Mouse (Mus musculus): ENCODE measurements around the gene Olfr186.
"Not testable (repeated sequence)": the region's sequence is repeated elsewhere in the genome, so short reads cannot be mapped to it uniquely, and the experiment has no call there.

The Olfr186 gene

GRCm38 (mm10) chr16:59030191-59030590 is at the start of gene Olfr186:
Gene Olfr186 (minus strand): TSS chr16:59030291.
- DNase-seq (ENCODE audit: extremely low spot score): no peak

GRCm38 (mm10) chr16:59077905-59078304 is 47.8 kb upstream of the Olfr186 start, which contains the start of gene Olfr190:
Gene Olfr190 (minus strand): TSS chr16:59078005.
- no peak for DNase-seq (ENCODE audit: extremely low spot score)

GRCm38 (mm10) chr16:59073520-59073919 is 43.4 kb upstream of the Olfr186 start:
- no peak for DNase-seq (ENCODE audit: extremely low spot score)

- DNase-seq (ENCODE audit: extremely low spot score): no peak
These were observed 41.7 kb upstream of the Olfr186 start for GRCm38 (mm10) chr16:59071755-59072154.

- DNase-seq (ENCODE audit: extremely low spot score): not testable (repeated sequence)
These were observed 32.3 kb upstream of the Olfr186 start for GRCm38 (mm10) chr16:59062411-59062810.

GRCm38 (mm10) chr16:59049286-59049685 is 19.2 kb upstream of the Olfr186 start:
- not testable (repeated sequence) for DNase-seq (ENCODE audit: extremely low spot score)

- no peak for DNase-seq (ENCODE audit: extremely low spot score)
These were observed 18.8 kb upstream of the Olfr186 start for GRCm38 (mm10) chr16:59048860-59049259.

- DNase-seq (ENCODE audit: extremely low spot score): no peak
These were observed 17.5 kb upstream of the Olfr186 start for GRCm38 (mm10) chr16:59047579-59047978.

- DNase-seq (ENCODE audit: extremely low spot score): no peak
These were observed 15.7 kb upstream of the Olfr186 start for GRCm38 (mm10) chr16:59045835-59046234.

- DNase-seq (ENCODE audit: extremely low spot score): no peak
These were observed 9.6 kb upstream of the Olfr186 start, which contains the start of gene Olfr187 for GRCm38 (mm10) chr16:59039710-59040109. Gene Olfr187 (minus strand): TSS chr16:59039767.

GRCm38 (mm10) chr16:59013357-59014018 is 16.6 kb downstream of the Olfr186 start:
- DNase-seq (ENCODE audit: extremely low spot score): no peak

- no peak for DNase-seq (ENCODE audit: extremely low spot score)
These were observed 22.9 kb downstream of the Olfr186 start for GRCm38 (mm10) chr16:59007146-59007545.

- no peak for DNase-seq (ENCODE audit: extremely low spot score)
These were observed 35.0 kb downstream of the Olfr186 start, which contains the start of gene Olfr183 for GRCm38 (mm10) chr16:58995057-58995456. Gene Olfr183 (plus strand): TSS chr16:58995357.

Measured in embryo, embryonic 9.5 days (tissue).